Mouse (Mus musculus) liver, embryonic 16.5 days (tissue): ENCODE data around the gene Selenov. TPM values are rescaled to one million over a fixed set of nuclear protein-coding genes. Genes with fewer than 3 reads are reported as not detected.
A peak's percentile ranks its signal among the peaks of the same experiment; 100 is the strongest.

Experiments
- ATAC-seq: fragments of 200-750 bp; cut with Nextera tagmentation; 2 replicates; pipeline ENCODE4 v1.8.0; 2017; ENCODE audit warnings: low read depth, mild to moderate bottlenecking, moderate number of reproducible peaks, moderate library complexity
- H3K27ac ChIP-seq: fragments of 300-500 bp; sonication (generic); 2 replicates; pipeline ENCODE4 v1.5.1; 2014; ENCODE audit warnings: mild to moderate bottlenecking, low read length
- H3K27me3 ChIP-seq: fragments of 300-500 bp; sonication (generic); 2 replicates; pipeline ENCODE4 v1.6.1; 2014; ENCODE audit warnings: low read depth, low read length, mixed read lengths; ENCODE audit not compliant: control insufficient read depth, insufficient read depth
- H3K36me3 ChIP-seq: fragments of 300-500 bp; sonication (generic); 2 replicates; pipeline ENCODE4 v1.6.1; 2014; ENCODE audit warnings: mild to moderate bottlenecking; ENCODE audit not compliant: control insufficient read depth, insufficient read depth
- H3K4me1 ChIP-seq: fragments of 300-500 bp; sonication (generic); 2 replicates; pipeline ENCODE4 v1.6.1; 2014; ENCODE audit warnings: low read depth, low read length, mixed read lengths; ENCODE audit not compliant: control insufficient read depth
- H3K4me2 ChIP-seq: fragments of 300-500 bp; sonication (generic); 2 replicates; pipeline ENCODE4 v1.6.1; 2014; ENCODE audit warnings: low read depth, low read length, mixed read lengths
- H3K4me3 ChIP-seq: fragments of 300-500 bp; sonication (generic); 2 replicates; pipeline ENCODE4 v1.5.1; 2014; ENCODE audit warnings: low read depth, mild to moderate bottlenecking, low read length
- H3K9ac ChIP-seq: fragments of 300-500 bp; sonication (generic); 2 replicates; pipeline ENCODE4 v1.6.1; 2014; ENCODE audit warnings: low read depth, low read length
- H3K9me3 ChIP-seq: fragments of 300-500 bp; sonication (generic); replicated peaks from 2 replicates; pipeline ENCODE4 v1.6.1; 2016; ENCODE audit warnings: low read length; ENCODE audit not compliant: control insufficient read depth
- WGBS: fragments of 180-500 bp; shearing (Covaris S2); extraction: QIAGEN DNeasy Blood & Tissue Kit; methylation state at CpG from one replicate; pipeline ENCODE4 v1.1.7; 2014; ENCODE audit not compliant: insufficient replicate concordance; 5-methylcytosine and 5-hydroxymethylcytosine counted together
- polyA plus RNA-seq: library from polyadenylated mRNA; unstranded; fragments of >200 nt; fragmentation: Nextera tagmentation; extraction: Ambion mirVana; gene quantifications from 2 replicates; pipeline ENCODE4 v1.2.1, GENCODE M21; 2015

Selenov gene
- polyA plus RNA-seq, 1 experiment from 2014 or later: not detected

DNA sequence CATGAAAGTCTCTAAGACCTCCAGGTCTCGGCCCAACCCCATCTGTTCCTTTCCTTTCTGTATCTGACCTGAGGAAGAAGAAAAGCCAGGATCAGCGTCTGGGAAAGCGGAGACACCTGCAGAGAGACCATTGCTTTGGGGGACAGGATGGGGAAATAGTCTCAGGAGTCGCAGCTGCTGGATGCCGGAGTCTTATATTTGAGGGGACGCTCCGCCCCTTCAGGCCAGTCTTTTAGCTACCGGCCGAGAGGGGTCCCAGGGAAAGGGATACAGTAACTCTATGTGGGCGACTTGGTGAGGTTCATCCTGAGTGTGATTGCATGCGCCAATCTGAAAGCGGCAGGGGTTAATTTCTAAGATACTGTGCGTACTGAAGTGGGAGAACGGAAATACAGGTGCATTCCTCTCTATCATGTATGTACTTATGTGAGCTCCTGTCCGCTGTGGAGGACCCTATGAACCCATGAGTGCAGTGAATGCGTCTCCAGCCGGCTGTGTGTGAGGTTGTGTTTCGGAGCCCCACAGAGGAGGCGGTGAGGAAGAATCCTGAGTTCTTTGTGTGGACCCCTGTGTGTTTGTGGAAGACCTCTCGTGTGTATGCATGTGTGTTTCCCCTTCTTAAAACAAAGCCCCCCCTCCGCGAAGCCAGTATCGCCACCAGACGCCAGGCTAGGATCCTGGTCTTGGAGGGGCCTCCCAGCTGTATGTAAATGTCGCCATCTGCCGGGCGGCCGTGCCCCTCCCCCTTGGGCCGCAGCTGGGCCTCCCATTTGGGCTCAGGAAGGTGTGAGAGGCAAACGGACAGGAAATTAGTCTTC is 10.8 kb upstream of the Selenov start, which contains the start of gene Dll3:
Gene Dll3, minus strand, starts transcription at position 623 of the 818 bp plus-strand sequence.
- no peak within 1 kb of the TSS for H3K9ac ChIP-seq
- 0 out of 2 replicates have a peak, but pooled peaks have one; percentile 27 for ATAC-seq
- 3% methylated on average over 30 of the region's 30 CpGs for WGBS

GRCm38 (mm10) chr7:28298837-28299625 is 8.0 kb upstream of the Selenov start:
- 18% methylated on average over 43 of the region's 43 CpGs for WGBS
- H3K9me3 ChIP-seq: no peaks in the 10 kb centered on the region
- H3K27ac ChIP-seq: no peak overlapping the region
- H3K9ac ChIP-seq: no peak overlapping the region
- H3K27me3 ChIP-seq: peaks cover 62% of the 10 kb centered on the region
- no peak overlapping the region for H3K4me2 ChIP-seq
- peaks cover 4% of the 10 kb centered on the region for H3K4me1 ChIP-seq
- H3K36me3 ChIP-seq: no peaks in the 10 kb centered on the region
- H3K4me3 ChIP-seq: no peak overlapping the region
- ATAC-seq: no peak

More for the DNA sequence above, 10.8 kb upstream of the Selenov start, which contains the start of gene Dll3:
- no peak within 1 kb of the TSS for H3K27ac ChIP-seq
- H3K4me1 ChIP-seq: peaks cover 4% of the 10 kb centered on the region
- 0 out of 2 replicates have a peak within 1 kb of the TSS, but pooled peaks have one; percentile 3 for H3K4me3 ChIP-seq
- H3K9me3 ChIP-seq: no peaks in the 10 kb centered on the region
- peak within 1 kb of the TSS; percentile 6 for H3K4me2 ChIP-seq
- H3K36me3 ChIP-seq: peaks cover 11% of the 10 kb centered on the region
- H3K27me3 ChIP-seq: peaks cover 43% of the 10 kb centered on the region

GRCm38 (mm10) chr7:28294481-28294880 is 3.5 kb upstream of the Selenov start:
- Histone ChIP-seq H3K27ac (no peak overlapping the region), H3K4me1 (no peaks in the 10 kb centered on the region; the same call in 1 of the 2 replicates), H3K36me3 (no peaks in the 10 kb centered on the region), H3K4me3 (peak overlapping the region; percentile 49), H3K9me3 (no peaks in the 10 kb centered on the region), H3K4me2 (peak overlapping the region; percentile 63), H3K9ac (no peak overlapping the region), H3K27me3 (peaks cover 74% of the 10 kb centered on the region)
- WGBS: 4% methylated on average over 62 of the region's 63 CpGs
- ATAC-seq: peak; percentile 58

DNA sequence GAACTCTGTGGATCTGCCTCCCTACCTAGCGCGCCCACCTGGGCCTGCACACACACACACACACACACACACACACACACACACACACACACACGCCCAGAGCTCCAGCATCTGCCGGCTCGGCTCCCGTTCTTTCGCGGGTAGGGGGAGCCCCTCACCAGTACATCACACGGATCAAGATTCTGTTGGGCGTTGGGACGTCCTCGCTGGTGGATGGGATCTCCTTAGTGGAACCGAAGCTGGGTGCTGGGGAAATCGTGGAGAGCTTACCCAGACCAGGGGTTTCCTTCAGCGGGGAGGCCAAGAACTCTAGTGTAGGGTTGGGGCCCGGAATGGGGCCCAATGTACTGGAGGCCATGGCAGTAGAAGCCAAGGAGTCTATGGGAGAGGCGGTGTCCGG is 821 bp downstream of the Selenov start:
- Histone ChIP-seq H3K36me3 (no peaks in the 10 kb centered on the region), H3K4me2 (no peak overlapping the region), H3K27me3 (peaks cover 65% of the 10 kb centered on the region), H3K9me3 (no peaks in the 10 kb centered on the region), H3K27ac (no peak overlapping the region), H3K4me3 (no peak overlapping the region), H3K4me1 (no peaks in the 10 kb centered on the region), H3K9ac (no peak overlapping the region)
- ATAC-seq: no peak
- 3% methylated on average over 18 of the region's 18 CpGs for WGBS

GRCm38 (mm10) chr7:28280630-28281029 is 10.4 kb downstream of the Selenov start:
- ATAC-seq: no peak
- WGBS: 55% methylated on average over 7 of the region's 7 CpGs
- Histone ChIP-seq H3K9me3 (no peaks in the 10 kb centered on the region), H3K4me2 (no peak overlapping the region), H3K27ac (no peak overlapping the region), H3K4me3 (no peak overlapping the region), H3K9ac (no peak overlapping the region), H3K27me3 (no peaks in the 10 kb centered on the region), H3K36me3 (no peaks in the 10 kb centered on the region), H3K4me1 (peaks cover 5% of the 10 kb centered on the region)

GRCm38 (mm10) chr7:28278279-28278652 is 12.7 kb downstream of the Selenov start:
- WGBS: 84% methylated on average over 7 of the region's 7 CpGs
- Histone ChIP-seq H3K27ac (no peak overlapping the region), H3K4me2 (peak overlapping the region; percentile 96), H3K4me3 (peak overlapping the region; percentile 82), H3K4me1 (peaks cover 5% of the 10 kb centered on the region), H3K9ac (peak overlapping the region; percentile 94), H3K36me3 (no peaks in the 10 kb centered on the region), H3K9me3 (no peaks in the 10 kb centered on the region), H3K27me3 (no peaks in the 10 kb centered on the region)
- ATAC-seq: no peak

DNA sequence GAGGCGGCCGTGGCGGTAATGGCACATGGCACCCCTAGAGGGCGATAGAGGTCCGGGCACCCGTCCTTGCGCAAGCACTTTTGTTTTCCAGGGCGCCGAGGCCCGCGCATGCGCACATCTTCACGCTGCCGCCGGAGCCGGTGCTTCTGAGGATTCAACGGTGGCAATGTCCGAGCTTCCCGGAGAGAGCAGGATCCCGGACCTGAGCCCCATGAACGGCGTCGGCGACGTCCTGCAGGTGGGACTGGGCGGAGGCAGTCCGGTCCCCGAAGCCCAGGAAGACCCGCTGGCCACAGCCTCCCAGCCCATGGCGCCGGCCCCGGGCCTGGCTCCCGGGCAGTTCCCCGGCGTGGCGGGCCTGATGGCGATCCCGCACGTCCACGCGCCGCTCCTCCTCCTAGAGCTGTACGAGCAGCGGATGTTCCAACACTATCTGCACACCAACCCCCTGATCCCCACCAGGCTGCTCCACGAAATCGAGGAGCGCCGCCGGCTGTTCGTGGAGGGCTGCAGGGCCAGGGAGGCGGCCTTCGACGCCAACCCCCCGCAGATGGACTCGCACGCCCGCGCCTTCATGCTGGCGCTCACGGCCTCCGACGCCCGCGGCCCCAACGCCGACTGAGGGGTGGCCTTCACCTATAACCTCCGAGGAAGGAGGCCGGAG is 13.2 kb downstream of the Selenov start, which contains the start of gene Eid2b:
Gene Eid2b, plus strand, starts transcription at position 125 of the 664 bp plus-strand sequence.
- no peaks in the 10 kb centered on the region for H3K9me3 ChIP-seq
- 3% methylated on average over 68 of the region's 68 CpGs for WGBS
- peak within 1 kb of the TSS; percentile 82 for H3K4me3 ChIP-seq
- H3K4me1 ChIP-seq: peaks cover 5% of the 10 kb centered on the region
- H3K4me2 ChIP-seq: peak within 1 kb of the TSS; percentile 96
- no peaks in the 10 kb centered on the region for H3K36me3 ChIP-seq
- no peaks in the 10 kb centered on the region for H3K27me3 ChIP-seq
- peak within 1 kb of the TSS; percentile 94 for H3K9ac ChIP-seq
- peak within 1 kb of the TSS; percentile 61 for H3K27ac ChIP-seq
- ATAC-seq: peak; percentile 78

- WGBS: 54% methylated on average over 8 of the region's 8 CpGs
- no peak for ATAC-seq
Observed at GRCm38 (mm10) chr7:28277237-28277614, 13.8 kb downstream of the Selenov start.

More at GRCm38 (mm10) chr7:28277237-28277614, 13.8 kb downstream of the Selenov start:
- H3K4me1 ChIP-seq: peaks cover 5% of the 10 kb centered on the region
- no peak overlapping the region for H3K9ac ChIP-seq
- H3K27ac ChIP-seq: no peak overlapping the region
- no peaks in the 10 kb centered on the region for H3K9me3 ChIP-seq
- H3K36me3 ChIP-seq: no peaks in the 10 kb centered on the region
- H3K27me3 ChIP-seq: no peaks in the 10 kb centered on the region
- no peak overlapping the region for H3K4me3 ChIP-seq
- no peak overlapping the region for H3K4me2 ChIP-seq
